ENCODE assay signal across 8 mouse cellular contexts in genomic region chr12:111769306-111769705, GRCm38 (mm10). TPM values are rescaled to one million over a fixed set of nuclear protein-coding genes. Genes with fewer than 3 reads are reported as not detected.
DNase-seq lines count a peak whose midpoint lies in the region; ATAC-seq and TF ChIP-seq lines count a peak whose summit lies in the region.

No protein-coding gene starts in this region.

- peak; percentile 61 for ATAC-seq in intestine, embryonic 15.5 days
- ATAC-seq in lung, embryonic 16.5 days (ENCODE audit: low read depth) = peak; percentile 78
- peak; percentile 62; the same call in 1 of the 2 replicates for ATAC-seq in stomach, postnatal 0 days (ENCODE audit: low FRiP score, low TSS enrichment)

- no peak for TF ChIP-seq EP300 in stomach, postnatal 0 days (optimal IDR thresholded peaks at IDR 0.05)

- 0 out of 2 replicates have a peak, but pooled peaks cover 18% of the 10 kb centered on the region for H3K36me3 ChIP-seq in intestine, embryonic 15.5 days
- H3K36me3 ChIP-seq in lung, embryonic 16.5 days (ENCODE audit: control insufficient read depth, insufficient read depth, low read length) = peaks cover 9% of the 10 kb centered on the region
- peaks cover 9% of the 10 kb centered on the region for H3K36me3 ChIP-seq in stomach, postnatal 0 days (ENCODE audit: control insufficient read depth, insufficient read depth, low read length)

- intact Hi-C loops in left cerebral cortex, postnatal 4 days (cut with DNase I) = no loop called here

- H3K4me2 ChIP-seq in intestine, embryonic 15.5 days (replicated peaks) = no peak overlapping the region
- 0 out of 2 replicates have a peak overlapping the region, but pooled peaks have one; percentile 5 for H3K4me2 ChIP-seq in lung, embryonic 16.5 days (ENCODE audit: low read depth, low read length)
- no peak overlapping the region for H3K4me2 ChIP-seq in stomach, postnatal 0 days (replicated peaks; ENCODE audit: low read depth)

- H3K9ac ChIP-seq in intestine, embryonic 15.5 days = no peak overlapping the region
- H3K9ac ChIP-seq in lung, embryonic 16.5 days (ENCODE audit: low read length) = peak overlapping the region; percentile 28; the same call in 1 of the 2 replicates
- H3K9ac ChIP-seq in stomach, postnatal 0 days (ENCODE audit: low read length) = no peak overlapping the region

- no peaks in the 10 kb centered on the region for H3K27me3 ChIP-seq in intestine, embryonic 15.5 days (replicated peaks)
- H3K27me3 ChIP-seq in lung, embryonic 16.5 days (ENCODE audit: control insufficient read depth, insufficient read depth, low read depth, low read length) = no peaks in the 10 kb centered on the region
- H3K27me3 ChIP-seq in stomach, postnatal 0 days (ENCODE audit: control insufficient read depth, insufficient read depth, low read length) = no peaks in the 10 kb centered on the region

- peak overlapping the region; percentile 61 for H3K27ac ChIP-seq in intestine, embryonic 15.5 days
- H3K27ac ChIP-seq in lung, embryonic 16.5 days (ENCODE audit: low read length) = peak overlapping the region; percentile 70
- H3K27ac ChIP-seq in stomach, postnatal 0 days (replicated peaks) = peak overlapping the region; percentile 61

- WGBS in intestine, embryonic 15.5 days = 23% methylated on average over 10 of the region's 10 CpGs
- WGBS in lung, embryonic 16.5 days = 20% methylated on average over 10 of the region's 10 CpGs
- WGBS in stomach, postnatal 0 days = 20% methylated on average over 10 of the region's 10 CpGs

- peaks cover 20% of the 10 kb centered on the region for H3K4me1 ChIP-seq in intestine, embryonic 15.5 days (replicated peaks)
- H3K4me1 ChIP-seq in lung, embryonic 16.5 days (replicated peaks; ENCODE audit: control insufficient read depth, insufficient read depth, low read length) = peaks cover 25% of the 10 kb centered on the region
- no peaks in the 10 kb centered on the region for H3K4me1 ChIP-seq in stomach, postnatal 0 days (replicated peaks; ENCODE audit: control insufficient read depth, insufficient read depth)

- H3K9me3 ChIP-seq in intestine, embryonic 15.5 days = no peaks in the 10 kb centered on the region
- H3K9me3 ChIP-seq in lung, embryonic 16.5 days (ENCODE audit: control insufficient read depth, low read length) = no peaks in the 10 kb centered on the region
- H3K9me3 ChIP-seq in stomach, postnatal 0 days (ENCODE audit: control insufficient read depth, low read length) = no peaks in the 10 kb centered on the region

- H3K4me3 ChIP-seq in intestine, embryonic 15.5 days (replicated peaks) = no peak overlapping the region
- no peak overlapping the region for H3K4me3 ChIP-seq in lung, embryonic 16.5 days (ENCODE audit: low read length)
- no peak overlapping the region for H3K4me3 ChIP-seq in stomach, postnatal 0 days (ENCODE audit: low read depth, low read length)

- TF ChIP-seq CTCF in stomach, postnatal 0 days (IDR thresholded peaks at IDR 0.05; ENCODE audit: low read depth) = peak; percentile 65

- DNase-seq in left cerebral cortex, postnatal 4 days = peak; percentile 82
- no peak for DNase-seq in left cerebral cortex, adult 9 months (ENCODE audit: low spot score in 2 of 2)
- peak; percentile 60 for DNase-seq in adrenal gland, postnatal 10 days
- peak; percentile 33 for DNase-seq in gastrocnemius, adult 18-20 months (ENCODE audit: low spot score)
- DNase-seq in stomach, postnatal 0 days (ENCODE audit: low spot score) = peak; percentile 52
- no peak for DNase-seq in urinary bladder, postnatal 10 days (ENCODE audit: low spot score)

RNA-seq across cellular contexts. Expression of gene Klc1, which starts 10.7 kb away (rescaled TPM):
- 100 to 1,000 TPM; 716 to 729 TPM for total RNA-seq in left cerebral cortex, postnatal 4 days (2021)
- total RNA-seq in adrenal gland, postnatal 10 days (2021) = 100 to 1,000 TPM in 1 of 2 experiments, 10 to 100 TPM in 1; 94.0 to 133 TPM
- total RNA-seq in gastrocnemius, adult 18-20 months (2021) = 10 to 100 TPM; 59.1 to 60.1 TPM
- polyA plus RNA-seq in intestine, embryonic 15.5 days (2015; fragmentation: Nextera tagmentation; extraction: Ambion mirVana) = 91.1 and 92.1 TPM in 2 replicates
- 82.4 and 86.9 TPM in 2 replicates for polyA plus RNA-seq in lung, embryonic 16.5 days (2015; fragmentation: Nextera tagmentation; extraction: Ambion mirVana)
- polyA plus RNA-seq in stomach, postnatal 0 days (2015; fragmentation: Nextera tagmentation; extraction: Ambion mirVana) = 55.7 and 56.7 TPM in 2 replicates

RNA-seq across cellular contexts. Expression of gene Xrcc3, which starts 44.4 kb away (rescaled TPM):
- 1 to 10 TPM; 1.5 to 2.2 TPM for total RNA-seq in left cerebral cortex, postnatal 4 days (2021)
- total RNA-seq in adrenal gland, postnatal 10 days (2021) = 10 to 100 TPM; 21.4 to 25.7 TPM
- under 1 TPM; 0.31 to 0.32 TPM for total RNA-seq in gastrocnemius, adult 18-20 months (2021)
- 8.9 and 9.9 TPM in 2 replicates for polyA plus RNA-seq in intestine, embryonic 15.5 days (2015; fragmentation: Nextera tagmentation; extraction: Ambion mirVana)
- 9.1 and 9.2 TPM in 2 replicates for polyA plus RNA-seq in lung, embryonic 16.5 days (2015; fragmentation: Nextera tagmentation; extraction: Ambion mirVana)
- 1.8 and 3.2 TPM in 2 replicates for polyA plus RNA-seq in stomach, postnatal 0 days (2015; fragmentation: Nextera tagmentation; extraction: Ambion mirVana)

RNA-seq across cellular contexts. Expression of gene Zfyve21, which starts 44.7 kb away (rescaled TPM):
- 10 to 100 TPM; 11.6 to 12.6 TPM for total RNA-seq in left cerebral cortex, postnatal 4 days (2021)
- 10 to 100 TPM; 80.6 to 96.3 TPM for total RNA-seq in adrenal gland, postnatal 10 days (2021)
- 10 to 100 TPM; 13.6 to 15.8 TPM for total RNA-seq in gastrocnemius, adult 18-20 months (2021)
- polyA plus RNA-seq in intestine, embryonic 15.5 days (2015; fragmentation: Nextera tagmentation; extraction: Ambion mirVana) = 183 and 191 TPM in 2 replicates
- 111 and 135 TPM in 2 replicates for polyA plus RNA-seq in lung, embryonic 16.5 days (2015; fragmentation: Nextera tagmentation; extraction: Ambion mirVana)
- 72.0 and 72.4 TPM in 2 replicates for polyA plus RNA-seq in stomach, postnatal 0 days (2015; fragmentation: Nextera tagmentation; extraction: Ambion mirVana)

RNA-seq across cellular contexts. Expression of gene Apopt1, which starts 56.2 kb away (rescaled TPM):
- total RNA-seq in left cerebral cortex, postnatal 4 days (2021) = 10 to 100 TPM; 27.0 to 33.0 TPM
- 10 to 100 TPM; 69.0 to 72.8 TPM for total RNA-seq in adrenal gland, postnatal 10 days (2021)
- total RNA-seq in gastrocnemius, adult 18-20 months (2021) = 10 to 100 TPM; 40.5 to 43.5 TPM
- 50.1 and 51.8 TPM in 2 replicates for polyA plus RNA-seq in intestine, embryonic 15.5 days (2015; fragmentation: Nextera tagmentation; extraction: Ambion mirVana)
- 45.7 and 47.0 TPM in 2 replicates for polyA plus RNA-seq in lung, embryonic 16.5 days (2015; fragmentation: Nextera tagmentation; extraction: Ambion mirVana)
- polyA plus RNA-seq in stomach, postnatal 0 days (2015; fragmentation: Nextera tagmentation; extraction: Ambion mirVana) = 41.8 and 42.8 TPM in 2 replicates

RNA-seq across cellular contexts. Expression of gene Bag5, which starts 56.2 kb away (rescaled TPM):
- 10 to 100 TPM; 42.0 to 43.6 TPM for total RNA-seq in left cerebral cortex, postnatal 4 days (2021)
- total RNA-seq in adrenal gland, postnatal 10 days (2021) = 10 to 100 TPM; 32.1 to 35.4 TPM
- 10 to 100 TPM; 16.0 to 16.9 TPM for total RNA-seq in gastrocnemius, adult 18-20 months (2021)
- polyA plus RNA-seq in intestine, embryonic 15.5 days (2015; fragmentation: Nextera tagmentation; extraction: Ambion mirVana) = 46.7 and 48.7 TPM in 2 replicates
- polyA plus RNA-seq in lung, embryonic 16.5 days (2015; fragmentation: Nextera tagmentation; extraction: Ambion mirVana) = 50.2 and 50.7 TPM in 2 replicates
- 34.9 and 36.9 TPM in 2 replicates for polyA plus RNA-seq in stomach, postnatal 0 days (2015; fragmentation: Nextera tagmentation; extraction: Ambion mirVana)

Comparison
In these comparisons a context has a peak if more than half of its experiments do, and no peak if none do; other contexts are left out.
1. DNase-seq: peak in left cerebral cortex, postnatal 4 days (single experiment), adrenal gland, postnatal 10 days (single experiment), gastrocnemius, adult 18-20 months (single experiment) and stomach, postnatal 0 days (single experiment); none in left cerebral cortex, adult 9 months (0 of 2) and urinary bladder, postnatal 10 days (single experiment).
2. RNA of gene Klc1, which starts 10.7 kb away (total RNA-seq): 716 to 729 TPM in left cerebral cortex, postnatal 4 days; 94.0 to 133 TPM in adrenal gland, postnatal 10 days and 59.1 to 60.1 TPM in gastrocnemius, adult 18-20 months; every median in the first group is over 4 times any median in the second.
3. RNA of gene Xrcc3, which starts 44.4 kb away (total RNA-seq): 21.4 to 25.7 TPM in adrenal gland, postnatal 10 days; 1.5 to 2.2 TPM in left cerebral cortex, postnatal 4 days and 0.31 to 0.32 TPM in gastrocnemius, adult 18-20 months; every median in the first group is over 4 times any median in the second.
4. RNA of gene Zfyve21, which starts 44.7 kb away (total RNA-seq): 80.6 to 96.3 TPM in adrenal gland, postnatal 10 days; 13.6 to 15.8 TPM in gastrocnemius, adult 18-20 months and 11.6 to 12.6 TPM in left cerebral cortex, postnatal 4 days; every median in the first group is over 4 times any median in the second.
5. Peak in every context shown above with its lines, with median percentiles within 50 percentile points of each other: ATAC-seq and H3K27ac ChIP-seq.